Mouse (Mus musculus) embryonic facial prominence, embryonic 11.5 days (tissue): ENCODE measurements around the gene Mcee. TPM values are rescaled to one million over a fixed set of nuclear protein-coding genes. Genes with fewer than 3 reads are reported as not detected.

Experiments
- ATAC-seq: fragments of 200-750 bp; cut with Nextera tagmentation; replicated peaks from 2 replicates; pipeline ENCODE4 v1.8.0; 2017; ENCODE audit warnings: low read depth; ENCODE audit not compliant: insufficient number of reproducible peaks, low FRiP score, low TSS enrichment
- DNase-seq: peaks from one replicate; pipeline ENCODE4 v3.0.0-alpha.2; 2015; ENCODE audit warnings: low spot score
- H3K27ac ChIP-seq: fragments of 300-500 bp; sonication (generic); replicated peaks from 2 replicates; pipeline ENCODE4 v1.5.1; 2014; ENCODE audit warnings: mild to moderate bottlenecking, low read depth, low read length, control low read depth
- H3K27me3 ChIP-seq: fragments of 300-500 bp; sonication (generic); 2 replicates; pipeline ENCODE4 v1.6.1; 2014; ENCODE audit warnings: mild to moderate bottlenecking, low read length, moderate library complexity, mixed read lengths; ENCODE audit not compliant: control insufficient read depth, insufficient read depth
- H3K36me3 ChIP-seq: fragments of 300-500 bp; sonication (generic); replicated peaks from 2 replicates; pipeline ENCODE4 v1.6.1; 2014; ENCODE audit warnings: low read depth, mild to moderate bottlenecking, low read length, moderate library complexity, mixed read lengths; ENCODE audit not compliant: control insufficient read depth, insufficient read depth
- H3K4me1 ChIP-seq: fragments of 300-500 bp; sonication (generic); 2 replicates; pipeline ENCODE4 v1.6.1; 2014; ENCODE audit warnings: low read length, mixed read lengths; ENCODE audit not compliant: control insufficient read depth, insufficient read depth
- H3K4me2 ChIP-seq: fragments of 300-500 bp; sonication (generic); 2 replicates; pipeline ENCODE4 v1.6.1; 2014; ENCODE audit warnings: low read depth, mild to moderate bottlenecking, control low read depth, low read length, moderate library complexity
- H3K4me3 ChIP-seq: fragments of 300-500 bp; sonication (generic); 2 replicates; pipeline ENCODE4 v1.5.1; 2014; ENCODE audit warnings: low read depth, low read length, control low read depth
- H3K9ac ChIP-seq: fragments of 300-500 bp; sonication (generic); replicated peaks from 2 replicates; pipeline ENCODE4 v1.6.1; 2014; ENCODE audit warnings: mild to moderate bottlenecking, control low read depth, low read length
- H3K9me3 ChIP-seq: fragments of 300-500 bp; sonication (generic); replicated peaks from 2 replicates; pipeline ENCODE4 v1.6.1; 2016; ENCODE audit warnings: mild to moderate bottlenecking, low read length, inconsistent platforms, mixed read lengths; ENCODE audit not compliant: control insufficient read depth
- WGBS: fragments of 180-500 bp; shearing (Covaris S2); extraction: QIAGEN DNeasy Blood & Tissue Kit; methylation state at CpG from one replicate; pipeline ENCODE4 v1.1.7; 2014; 5-methylcytosine and 5-hydroxymethylcytosine counted together
- polyA plus RNA-seq: library from polyadenylated mRNA; unstranded; fragments of >200 nt; fragmentation: Nextera tagmentation; extraction: Ambion mirVana; gene quantifications from 2 replicates; pipeline ENCODE4 v1.2.1, GENCODE M21; 2014

The Mcee gene
- polyA plus RNA-seq, 1 experiment from 2014 or later: 44.3 TPM

GRCm38 (mm10) chr7:64391479-64391878 lies 928 bp upstream of the Mcee start:
- peak overlapping the region; percentile 71 for H3K4me2 ChIP-seq
- ATAC-seq (no peak), DNase-seq (peak; percentile 4)
- H3K27ac ChIP-seq: no peak overlapping the region
- peak overlapping the region; percentile 68 for H3K9ac ChIP-seq
- no peaks in the 10 kb centered on the region for H3K27me3 ChIP-seq
- peak overlapping the region; percentile 72 for H3K4me3 ChIP-seq
- no peaks in the 10 kb centered on the region for H3K4me1 ChIP-seq
- H3K36me3 ChIP-seq: no peaks in the 10 kb centered on the region
- H3K9me3 ChIP-seq: no peaks in the 10 kb centered on the region
- WGBS: 4% methylated on average over 8 of the region's 8 CpGs

GRCm38 (mm10) chr7:64392819-64393151 lies 378 bp downstream of the Mcee start:
- Histone ChIP-seq H3K4me3 (peak overlapping the region; percentile 72), H3K9ac (peak overlapping the region; percentile 73), H3K36me3 (no peaks in the 10 kb centered on the region), H3K4me1 (no peaks in the 10 kb centered on the region), H3K9me3 (no peaks in the 10 kb centered on the region), H3K4me2 (peak overlapping the region; percentile 57), H3K27ac (peak overlapping the region; percentile 56; the same call in 1 of the 2 replicates), H3K27me3 (no peaks in the 10 kb centered on the region)
- 1% methylated on average over 15 of the region's 15 CpGs for WGBS
- no peak; the same call in 1 of the 2 replicates for ATAC-seq
- DNase-seq: no peak

GRCm38 (mm10) chr7:64400725-64401124 lies 8.3 kb downstream of the Mcee start:
- H3K9ac ChIP-seq: no peak overlapping the region
- no peak overlapping the region for H3K4me2 ChIP-seq
- DNase-seq (no peak), ATAC-seq (no peak)
- H3K36me3 ChIP-seq: no peaks in the 10 kb centered on the region
- 85% methylated on average over 1 of the region's 1 CpGs for WGBS
- H3K4me1 ChIP-seq: no peaks in the 10 kb centered on the region
- no peak overlapping the region for H3K4me3 ChIP-seq
- no peaks in the 10 kb centered on the region for H3K9me3 ChIP-seq
- H3K27ac ChIP-seq: no peak overlapping the region
- no peaks in the 10 kb centered on the region for H3K27me3 ChIP-seq

GRCm38 (mm10) chr7:64402452-64402851 lies 10.0 kb downstream of the Mcee start:
- WGBS: 87% methylated on average over 4 of the region's 4 CpGs
- H3K4me2 ChIP-seq: no peak overlapping the region
- no peaks in the 10 kb centered on the region for H3K36me3 ChIP-seq
- no peak for DNase-seq
- H3K27me3 ChIP-seq: no peaks in the 10 kb centered on the region
- no peak overlapping the region for H3K27ac ChIP-seq
- H3K9me3 ChIP-seq: no peaks in the 10 kb centered on the region
- H3K9ac ChIP-seq: no peak overlapping the region
- H3K4me3 ChIP-seq: no peak overlapping the region
- no peaks in the 10 kb centered on the region for H3K4me1 ChIP-seq
- no peak for ATAC-seq

GRCm38 (mm10) chr7:64403989-64404388 lies 11.6 kb downstream of the Mcee start:
- 94% methylated on average over 8 of the region's 8 CpGs for WGBS
- H3K9me3 ChIP-seq: no peaks in the 10 kb centered on the region

GRCm38 (mm10) chr7:64424861-64425260 lies 32.5 kb downstream of the Mcee start:
- 57% methylated on average over 5 of the region's 5 CpGs for WGBS

More at GRCm38 (mm10) chr7:64403989-64404388, 11.6 kb downstream of the Mcee start:
- Histone ChIP-seq H3K4me3 (no peak overlapping the region), H3K9ac (no peak overlapping the region), H3K36me3 (no peaks in the 10 kb centered on the region), H3K27me3 (no peaks in the 10 kb centered on the region), H3K27ac (no peak overlapping the region), H3K4me1 (no peaks in the 10 kb centered on the region), H3K4me2 (no peak overlapping the region)
- ATAC-seq (no peak), DNase-seq (no peak)

GRCm38 (mm10) chr7:64439595-64440518 lies 47.5 kb downstream of the Mcee start:
- H3K27me3 ChIP-seq: no peaks in the 10 kb centered on the region
- no peaks in the 10 kb centered on the region for H3K4me1 ChIP-seq
- DNase-seq: no peak
- no peak overlapping the region for H3K4me2 ChIP-seq
- 56% methylated on average over 5 of the region's 5 CpGs for WGBS
- H3K9me3 ChIP-seq: no peaks in the 10 kb centered on the region
- no peak overlapping the region for H3K9ac ChIP-seq
- no peaks in the 10 kb centered on the region for H3K36me3 ChIP-seq
- no peak for ATAC-seq
- no peak overlapping the region for H3K4me3 ChIP-seq
- H3K27ac ChIP-seq: no peak overlapping the region

More at GRCm38 (mm10) chr7:64424861-64425260, 32.5 kb downstream of the Mcee start:
- Histone ChIP-seq H3K27ac (no peak overlapping the region), H3K27me3 (no peaks in the 10 kb centered on the region), H3K9me3 (no peaks in the 10 kb centered on the region), H3K4me3 (no peak overlapping the region), H3K9ac (no peak overlapping the region), H3K4me1 (no peaks in the 10 kb centered on the region), H3K36me3 (no peaks in the 10 kb centered on the region), H3K4me2 (no peak overlapping the region)
- ATAC-seq (no peak), DNase-seq (peak; percentile 2)

GRCm38 (mm10) chr7:64440519-64440918 lies 48.1 kb downstream of the Mcee start:
- no peak overlapping the region for H3K9ac ChIP-seq
- H3K27ac ChIP-seq: no peak overlapping the region
- DNase-seq (no peak), ATAC-seq (no peak)
- H3K27me3 ChIP-seq: no peaks in the 10 kb centered on the region
- WGBS: 80% methylated on average over 8 of the region's 8 CpGs
- H3K36me3 ChIP-seq: no peaks in the 10 kb centered on the region
- H3K4me3 ChIP-seq: no peak overlapping the region
- H3K4me2 ChIP-seq: no peak overlapping the region
- H3K4me1 ChIP-seq: no peaks in the 10 kb centered on the region
- no peaks in the 10 kb centered on the region for H3K9me3 ChIP-seq
